Mouse (Mus musculus) lung, adult 2 months (tissue): ENCODE measurements at regions not wholly inside any gene's neighbourhood (a gene's known extent, or its start where the extent isn't known, plus 50 kb on each side); places are given as distances from the start of the nearest gene placed in this dataset.

Source experiments
- DNase-seq: peaks from one replicate; pipeline ENCODE4 v3.0.0; 2022
- H3K4me1 ChIP-seq: fragments of 200-500 bp; 2 replicates; pipeline ENCODE4 v1.6.1; 2011; ENCODE audit warnings: low read length; ENCODE audit not compliant: control insufficient read depth, insufficient read depth
- H3K4me3 ChIP-seq: fragments of 200-500 bp; replicated peaks from 2 replicates; pipeline ENCODE3; 2011; ENCODE audit warnings: low read depth, mild to moderate bottlenecking, control low read depth, low read length; ENCODE audit errors: extremely low read depth
- CTCF ChIP-seq: fragments of 200-500 bp; IDR thresholded peaks from 2 replicates; pipeline ENCODE4 v1.5.1; 2011; ENCODE audit warnings: mild to moderate bottlenecking, low read length, control low read depth; ENCODE audit not compliant: insufficient read depth
- POLR2A ChIP-seq: fragments of 200-500 bp; IDR thresholded peaks from 2 replicates; pipeline ENCODE4 v1.6.1; 2011; ENCODE audit warnings: low read depth, mild to moderate bottlenecking, control low read depth, low read length, borderline replicate concordance; ENCODE audit errors: extremely low read depth
- WGBS: fragments of 180-500 bp; shearing (Covaris S2); methylation state at CpG from one replicate; pipeline ENCODE4 v1.1.7; 2018; 5-methylcytosine and 5-hydroxymethylcytosine counted together

- WGBS: 89% methylated on average over 1 of the region's 1 CpGs
- Histone ChIP-seq H3K4me3 (no peak overlapping the region), H3K4me1 (no peaks in the 10 kb centered on the region)
- TF ChIP-seq POLR2A: no peak
- no peak for TF ChIP-seq CTCF
- DNase-seq: no peak
Observed at GRCm38 (mm10) chr10:98248311-98248710, 521.8 kb upstream of the C030005K15Rik start.

GRCm38 (mm10) chr10:98257980-98258707 is 531.6 kb upstream of the C030005K15Rik start:
- no peak for DNase-seq
- WGBS: 53% methylated on average over 4 of the region's 4 CpGs
- TF ChIP-seq POLR2A (no peak), CTCF (no peak)
- Histone ChIP-seq H3K4me3 (no peak overlapping the region), H3K4me1 (no peaks in the 10 kb centered on the region)

- DNase-seq: no peak
- WGBS: 89% methylated on average over 4 of the region's 4 CpGs
- Histone ChIP-seq H3K4me3 (no peak overlapping the region), H3K4me1 (no peaks in the 10 kb centered on the region)
- no peak for TF ChIP-seq CTCF
- TF ChIP-seq POLR2A: no peak
Observed at GRCm38 (mm10) chr10:98259283-98259682, 532.7 kb upstream of the C030005K15Rik start.

GRCm38 (mm10) chr10:98268511-98268910 is 542.0 kb upstream of the C030005K15Rik start:
- 74% methylated on average over 3 of the region's 3 CpGs for WGBS
- Histone ChIP-seq H3K4me1 (no peaks in the 10 kb centered on the region), H3K4me3 (no peak overlapping the region)
- no peak for DNase-seq
- TF ChIP-seq CTCF: no peak
- no peak for TF ChIP-seq POLR2A

GRCm38 (mm10) chr10:98291617-98292016 is 565.1 kb upstream of the C030005K15Rik start:
- TF ChIP-seq POLR2A (no peak), CTCF (no peak)
- 24% methylated on average over 4 of the region's 4 CpGs for WGBS
- Histone ChIP-seq H3K4me3 (no peak overlapping the region), H3K4me1 (peaks cover 5% of the 10 kb centered on the region; the same call in 1 of the 2 replicates)
- no peak for DNase-seq

- DNase-seq: no peak
- TF ChIP-seq CTCF (no peak), POLR2A (no peak)
- Histone ChIP-seq H3K4me1 (peaks cover 5% of the 10 kb centered on the region; the same call in 1 of the 2 replicates), H3K4me3 (no peak overlapping the region)
- 15% methylated on average over 2 of the region's 2 CpGs for whole genome bisulfite sequencing
Observed at GRCm38 (mm10) chr10:98292140-98292539, 565.6 kb upstream of the C030005K15Rik start.

GRCm38 (mm10) chr10:98305667-98306066 is 579.1 kb upstream of the C030005K15Rik start:
- no peaks in the 10 kb centered on the region for H3K4me1 ChIP-seq
- TF ChIP-seq POLR2A: no peak
- TF ChIP-seq CTCF: no peak
- no peak for DNase-seq
- WGBS: 94% methylated on average over 1 of the region's 1 CpGs
- H3K4me3 ChIP-seq: no peak overlapping the region

- WGBS: 83% methylated on average over 3 of the region's 3 CpGs
- no peak for DNase-seq
- Histone ChIP-seq H3K4me3 (no peak overlapping the region), H3K4me1 (no peaks in the 10 kb centered on the region)
- TF ChIP-seq CTCF (no peak), POLR2A (no peak)
Observed at GRCm38 (mm10) chr10:98309667-98310066, 583.1 kb upstream of the C030005K15Rik start.

GRCm38 (mm10) chr10:98311403-98311802 is 584.8 kb upstream of the C030005K15Rik start:
- TF ChIP-seq POLR2A: no peak
- TF ChIP-seq CTCF: no peak
- Histone ChIP-seq H3K4me1 (no peaks in the 10 kb centered on the region), H3K4me3 (no peak overlapping the region)
- no peak for DNase-seq

GRCm38 (mm10) chr10:98318416-98318815 is 591.9 kb upstream of the C030005K15Rik start:
- TF ChIP-seq POLR2A: no peak
- no peak for TF ChIP-seq CTCF
- WGBS: 65% methylated on average over 2 of the region's 2 CpGs
- no peak for DNase-seq
- Histone ChIP-seq H3K4me3 (no peak overlapping the region), H3K4me1 (no peaks in the 10 kb centered on the region)

- no peak for DNase-seq
- no peaks in the 10 kb centered on the region for H3K4me1 ChIP-seq
- TF ChIP-seq POLR2A: no peak
- no peak for TF ChIP-seq CTCF
- H3K4me3 ChIP-seq: no peak overlapping the region
- 88% methylated on average over 5 of the region's 5 CpGs for WGBS
Observed at GRCm38 (mm10) chr10:98323846-98324245, 590.4 kb upstream of the Atp2b1 start.
